27 mouse cellular contexts compared by ENCODE assay signal in genomic region chr2:92269227-92269626, GRCm38 (mm10).
"Had no signal": no experiment of that assay in that cellular context is flagged by ENCODE, and none has a peak within 500 bp of the region (broad histone marks: within the 10 kb centered on the region; RNA-seq: fewer than 3 reads in every experiment).

No protein-coding gene starts in this region.

- ATAC-seq: hindbrain, embryonic 16.5 days; inflammation-experienced regulatory T-cells, adult 6 months; intestine, embryonic 15.5 days; liver, embryonic 12.5 days had no signal

- DNase-seq: gastrocnemius, adult 2 months; gastrocnemius, postnatal 10 days; gastrocnemius, postnatal 25 days; heart, adult 2 months; heart, postnatal 14 days; heart, postnatal 4 days; kidney, adult 11 months; kidney, adult 2 months; kidney, adult 9 months; kidney, postnatal 14 days; kidney, postnatal 36 days; layer of hippocampus, adult 9-11 months; layer of hippocampus, postnatal 36 days; left cerebral cortex, postnatal 4 days had no signal

- H3K4me1 ChIP-seq: hindbrain, embryonic 10.5 days; hindbrain, embryonic 12.5 days; intestine, embryonic 15.5 days; kidney, embryonic 15.5 days; limb, embryonic 15.5 days; liver, embryonic 12.5 days had no signal

- H3K27ac ChIP-seq: gastrocnemius, adult 2 months; heart, adult 2 months; heart, embryonic 10.5 days; hindbrain, embryonic 10.5 days; hindbrain, embryonic 12.5 days; hindbrain, embryonic 14.5 days; intestine, embryonic 15.5 days; kidney, embryonic 15.5 days; kidney, postnatal 0 days; limb, embryonic 13.5 days; limb, embryonic 15.5 days; liver, embryonic 12.5 days had no signal

- H3K9me3 ChIP-seq: heart, embryonic 10.5 days; heart, embryonic 12.5 days; hindbrain, embryonic 10.5 days; hindbrain, embryonic 12.5 days; intestine, embryonic 15.5 days; kidney, embryonic 15.5 days; limb, embryonic 13.5 days; limb, embryonic 15.5 days; liver, embryonic 12.5 days had no signal

- H3K27me3 ChIP-seq: heart, embryonic 12.5 days; hindbrain, embryonic 12.5 days; intestine, embryonic 15.5 days; kidney, embryonic 15.5 days; limb, embryonic 13.5 days; limb, embryonic 15.5 days; liver, embryonic 12.5 days had no signal

- H3K9ac ChIP-seq: heart, embryonic 12.5 days; hindbrain, embryonic 12.5 days; hindbrain, embryonic 14.5 days; intestine, embryonic 15.5 days; kidney, embryonic 15.5 days; limb, embryonic 13.5 days; limb, embryonic 15.5 days; liver, embryonic 12.5 days had no signal

- H3K4me3 ChIP-seq: gastrocnemius, adult 2 months; heart, adult 2 months; heart, embryonic 10.5 days; heart, embryonic 12.5 days; hindbrain, embryonic 10.5 days; hindbrain, embryonic 12.5 days; intestine, embryonic 15.5 days; kidney, embryonic 15.5 days; limb, embryonic 13.5 days; limb, embryonic 15.5 days; liver, embryonic 12.5 days had no signal

- H3K36me3 ChIP-seq: intestine, embryonic 15.5 days; liver, embryonic 12.5 days had no signal

- H3K4me2 ChIP-seq: heart, embryonic 12.5 days; hindbrain, embryonic 12.5 days; hindbrain, embryonic 14.5 days; intestine, embryonic 15.5 days; kidney, embryonic 15.5 days; limb, embryonic 13.5 days; limb, embryonic 15.5 days; liver, embryonic 12.5 days had no signal
